Mouse (Mus musculus) frontal cortex, postnatal 14 days (tissue): ENCODE measurements at regions not wholly inside any gene's neighbourhood (a gene's known extent, or its start where the extent isn't known, plus 50 kb on each side); places are given as distances from the start of the nearest gene placed in this dataset.

Source experiments
- DNase-seq, 2 experiments: peaks; one replicate each; pipeline ENCODE4 v3.0.0; 2022; ENCODE audit warnings: low spot score in 2 of 2

GRCm38 (mm10) chr13:52374781-52375180, 156.3 kb downstream of the Diras2 start:
- no peak for DNase-seq

GRCm38 (mm10) chr13:52378236-52378635, 152.8 kb downstream of the Diras2 start:
- DNase-seq: no peak

GRCm38 (mm10) chr13:52389271-52389670, 141.8 kb downstream of the Diras2 start:
- no peak for DNase-seq

- no peak for DNase-seq
These were observed 135.3 kb downstream of the Diras2 start for GRCm38 (mm10) chr13:52395786-52396185.

- no peak for DNase-seq
These were observed 132.7 kb downstream of the Diras2 start for GRCm38 (mm10) chr13:52398344-52398743.

- no peak for DNase-seq
These were observed 131.9 kb downstream of the Diras2 start for GRCm38 (mm10) chr13:52399143-52399542.

- DNase-seq: no peak
These were observed 127.3 kb downstream of the Diras2 start for GRCm38 (mm10) chr13:52403805-52404204.

GRCm38 (mm10) chr13:52416301-52416700, 114.8 kb downstream of the Diras2 start:
- no peak for DNase-seq

- no peak for DNase-seq
These were observed 108.6 kb downstream of the Diras2 start for GRCm38 (mm10) chr13:52422456-52422855.

- no peak for DNase-seq
These were observed 102.6 kb downstream of the Diras2 start for GRCm38 (mm10) chr13:52428527-52428926.

- peak; percentile 29 for DNase-seq
These were observed 94.3 kb downstream of the Diras2 start for GRCm38 (mm10) chr13:52436756-52437155.

- DNase-seq: peak; percentile 46 to 58
These were observed 85.6 kb downstream of the Diras2 start for GRCm38 (mm10) chr13:52445513-52445912.

GRCm38 (mm10) chr13:52448902-52449301, 82.2 kb downstream of the Diras2 start:
- DNase-seq: no peak

- DNase-seq: no peak
These were observed 79.6 kb downstream of the Diras2 start for GRCm38 (mm10) chr13:52451486-52451885.

GRCm38 (mm10) chr13:52452291-52452690, 78.8 kb downstream of the Diras2 start:
- no peak for DNase-seq
